Mouse (Mus musculus): ENCODE results near the gene Syne4.

GRCm38 (mm10) chr7:30363344-30363738, 48.7 kb downstream of the Syne4 start:
- TF ChIP-seq CTCF (IDR thresholded peaks at IDR 0.05; ENCODE audit: low read depth, low read length) = no peak
- no peak for TF ChIP-seq POLR2A (IDR thresholded peaks at IDR 0.05; ENCODE audit: borderline replicate concordance, low read depth, low read length)
